Mouse (Mus musculus) limb, embryonic 14.5 days (tissue): ENCODE measurements around the gene Nup54. TPM values are rescaled to one million over a fixed set of nuclear protein-coding genes. Genes with fewer than 3 reads are reported as not detected.

ENCODE experiments used
- ATAC-seq: fragments of 200-750 bp; cut with Nextera tagmentation; 2 replicates; pipeline ENCODE4 v1.8.0; 2017; ENCODE audit warnings: low read depth, moderate number of reproducible peaks, moderate TSS enrichment; ENCODE audit not compliant: low FRiP score
- DNase-seq: peaks from one replicate; pipeline ENCODE4 v3.0.0-alpha.2; 2015; ENCODE audit warnings: low spot score
- H3K27ac ChIP-seq: fragments of 300-500 bp; sonication (generic); replicated peaks from 2 replicates; pipeline ENCODE4 v1.5.1; 2014; ENCODE audit warnings: low read depth, mild to moderate bottlenecking, low read length, moderate library complexity, mixed read lengths
- H3K27me3 ChIP-seq: fragments of 300-500 bp; sonication (generic); 2 replicates; pipeline ENCODE4 v1.6.1; 2014; ENCODE audit warnings: low read length, mixed read lengths; ENCODE audit not compliant: control insufficient read depth, insufficient read depth
- H3K36me3 ChIP-seq: fragments of 300-500 bp; sonication (generic); 2 replicates; pipeline ENCODE4 v1.6.1; 2014; ENCODE audit warnings: mild to moderate bottlenecking, low read length, moderate library complexity, mixed read lengths; ENCODE audit not compliant: control insufficient read depth, insufficient read depth
- H3K4me1 ChIP-seq: fragments of 300-500 bp; sonication (generic); 2 replicates; pipeline ENCODE4 v1.6.1; 2014; ENCODE audit warnings: antibody characterized with exemption, low read length, mixed read lengths; ENCODE audit not compliant: control insufficient read depth, insufficient read depth
- H3K4me2 ChIP-seq: fragments of 300-500 bp; sonication (generic); replicated peaks from 2 replicates; pipeline ENCODE4 v1.6.1; 2014; ENCODE audit warnings: low read depth, mild to moderate bottlenecking, low read length, moderate library complexity; ENCODE audit not compliant: severe bottlenecking
- H3K4me3 ChIP-seq: fragments of 300-500 bp; sonication (generic); replicated peaks from 2 replicates; pipeline ENCODE4 v1.5.1; 2014; ENCODE audit warnings: low read length
- H3K9ac ChIP-seq: fragments of 300-500 bp; sonication (generic); 2 replicates; pipeline ENCODE4 v1.6.1; 2014; ENCODE audit warnings: mild to moderate bottlenecking, low read depth, low read length, moderate library complexity; ENCODE audit not compliant: severe bottlenecking
- H3K9me3 ChIP-seq: fragments of 300-500 bp; sonication (generic); 2 replicates; pipeline ENCODE4 v1.6.1; 2016; ENCODE audit warnings: low read length; ENCODE audit not compliant: control insufficient read depth
- POLR2A ChIP-seq: fragments of 200-500 bp; IDR thresholded peaks from 2 replicates; pipeline ENCODE4 v1.8.0; 2012; ENCODE audit warnings: inconsistent platforms, mild to moderate bottlenecking, moderate library complexity, borderline replicate concordance; ENCODE audit not compliant: insufficient read depth, insufficient read length; ENCODE audit errors: extremely low read depth
- WGBS: fragments of 180-500 bp; shearing (Covaris S2); extraction: QIAGEN DNeasy Blood & Tissue Kit; methylation state at CpG from one replicate; pipeline ENCODE4 v1.1.7; 2014; 5-methylcytosine and 5-hydroxymethylcytosine counted together
- polyA plus RNA-seq, 2 experiments: library from polyadenylated mRNA; depleted of rRNA in 1 of 2; stranded (reverse) in 1 of 2; unstranded in 1 of 2; fragments of >200 nt; fragmentation: Nextera tagmentation in 1 of 2; extraction: Ambion mirVana in 1 of 2; gene quantifications; 2 replicates each; pipeline versions ENCODE4 v1.2.1 to v1.2.3; 2012 to 2014

Nup54 gene
- polyA plus RNA-seq, 2 experiments, result 46.6 to 48.6 TPM

DNA sequence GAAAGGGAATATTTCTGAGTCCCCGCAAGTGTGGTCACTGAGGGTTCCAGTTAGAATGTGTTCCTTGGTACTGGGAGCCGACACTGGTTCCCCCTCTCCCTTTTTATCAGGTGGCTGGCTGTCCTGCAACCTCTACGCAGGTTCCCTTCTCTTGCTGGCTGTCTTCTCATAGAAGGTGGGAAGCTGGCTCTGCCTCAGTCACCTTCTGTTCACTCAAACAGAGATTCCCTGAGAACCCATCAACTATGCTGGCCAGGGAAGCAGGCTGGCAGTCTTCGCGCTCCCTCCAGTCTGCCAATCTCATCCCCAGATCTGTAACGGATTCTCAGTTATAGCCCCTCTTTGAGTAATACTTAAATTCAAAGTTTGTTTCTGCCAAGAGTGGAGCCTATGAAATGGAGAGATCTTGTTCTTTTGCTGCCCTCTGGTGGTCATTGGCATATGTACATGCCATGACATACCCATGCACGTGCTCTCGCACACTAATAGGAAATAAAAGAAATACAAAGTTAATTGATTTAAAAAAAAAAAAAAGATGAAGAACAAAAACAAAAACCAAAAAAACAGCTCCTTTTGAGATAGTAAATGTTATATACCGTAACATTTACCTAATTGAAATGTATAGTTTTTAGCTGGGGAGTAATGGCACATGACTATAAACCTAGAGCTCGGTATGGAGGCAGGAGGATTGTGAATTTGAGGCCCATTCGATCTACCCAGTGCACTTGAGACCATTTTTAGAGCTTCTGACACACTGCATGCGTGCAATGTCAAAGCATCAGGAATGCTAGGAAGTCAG, 53.3 kb downstream of the Nup54 start:
- 38% methylated on average over 12 of the region's 12 CpGs for WGBS
- no peak overlapping the region for H3K27ac ChIP-seq
- no peaks in the 10 kb centered on the region for H3K27me3 ChIP-seq
- peak; percentile 90 for DNase-seq
- H3K4me1 ChIP-seq, result 0 out of 2 replicates have a peak, but pooled peaks cover 3% of the 10 kb centered on the region
- no peak for TF ChIP-seq POLR2A
- no peak overlapping the region for H3K4me3 ChIP-seq
- no peaks in the 10 kb centered on the region for H3K36me3 ChIP-seq
- no peak overlapping the region for H3K9ac ChIP-seq
- no peaks in the 10 kb centered on the region for H3K9me3 ChIP-seq
- ATAC-seq, result peak; percentile 81
- H3K4me2 ChIP-seq, result no peak overlapping the region

DNA sequence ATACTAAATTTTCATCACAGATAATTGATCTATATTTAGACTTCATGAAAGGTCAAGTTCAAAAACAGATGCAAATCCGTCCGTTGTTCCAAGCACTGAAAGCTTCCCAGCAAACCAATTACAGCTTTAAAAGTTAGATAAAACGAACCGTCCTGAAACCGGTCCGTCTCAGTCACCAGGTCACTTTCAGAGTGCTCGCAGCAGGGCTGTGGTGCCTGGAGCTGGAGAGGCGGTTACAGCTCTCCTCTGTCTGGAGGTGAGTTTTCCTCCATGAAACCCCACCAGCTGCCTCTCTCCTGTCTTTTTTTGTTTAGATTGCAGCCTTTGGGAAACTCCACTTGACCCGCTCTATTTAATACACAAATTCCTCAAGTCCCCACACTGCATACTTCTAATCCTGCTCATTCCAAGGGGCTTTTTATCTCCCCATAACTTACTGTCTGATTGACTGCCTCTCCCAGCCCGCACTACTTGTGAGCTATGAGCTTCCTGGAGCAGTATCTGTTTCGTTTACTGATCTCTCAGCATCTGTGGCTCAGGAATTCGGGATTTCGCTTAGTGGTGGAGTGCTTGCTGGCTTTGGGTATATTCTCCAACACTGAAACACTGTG, 58.1 kb downstream of the Nup54 start:
- no peak overlapping the region for H3K4me2 ChIP-seq
- no peaks in the 10 kb centered on the region for H3K9me3 ChIP-seq
- 28% methylated on average over 13 of the region's 13 CpGs for WGBS
- DNase-seq, result no peak
- no peak overlapping the region for H3K9ac ChIP-seq
- no peak for TF ChIP-seq POLR2A
- no peaks in the 10 kb centered on the region for H3K36me3 ChIP-seq
- H3K27me3 ChIP-seq, result no peaks in the 10 kb centered on the region
- H3K4me1 ChIP-seq, result 0 out of 2 replicates have a peak, but pooled peaks cover 3% of the 10 kb centered on the region
- ATAC-seq, result peak; percentile 42; the same call in 1 of the 2 replicates
- no peak overlapping the region for H3K4me3 ChIP-seq
- no peak overlapping the region for H3K27ac ChIP-seq

- Histone ChIP-seq H3K36me3 (no peaks in the 10 kb centered on the region), H3K9ac (no peak overlapping the region), H3K27me3 (no peaks in the 10 kb centered on the region), H3K4me2 (no peak overlapping the region), H3K9me3 (no peaks in the 10 kb centered on the region), H3K4me1 (0 out of 2 replicates have a peak, but pooled peaks cover 3% of the 10 kb centered on the region), H3K4me3 (no peak overlapping the region), H3K27ac (no peak overlapping the region)
- no peak for TF ChIP-seq POLR2A
- DNase-seq (no peak), ATAC-seq (no peak)
- WGBS, result 75% methylated on average over 17 of the region's 17 CpGs
These were observed 59.7 kb downstream of the Nup54 start for GRCm38 (mm10) chr5:92375368-92375767.

GRCm38 (mm10) chr5:92374721-92375142, 60.3 kb downstream of the Nup54 start:
- no peak overlapping the region for H3K27ac ChIP-seq
- H3K9me3 ChIP-seq, result no peaks in the 10 kb centered on the region
- no peak for TF ChIP-seq POLR2A
- ATAC-seq (no peak), DNase-seq (no peak)
- H3K27me3 ChIP-seq, result no peaks in the 10 kb centered on the region
- H3K36me3 ChIP-seq, result no peaks in the 10 kb centered on the region
- H3K4me3 ChIP-seq, result no peak overlapping the region
- 53% methylated on average over 6 of the region's 6 CpGs for WGBS
- H3K4me2 ChIP-seq, result no peak overlapping the region
- 0 out of 2 replicates have a peak, but pooled peaks cover 3% of the 10 kb centered on the region for H3K4me1 ChIP-seq
- no peak overlapping the region for H3K9ac ChIP-seq

DNA sequence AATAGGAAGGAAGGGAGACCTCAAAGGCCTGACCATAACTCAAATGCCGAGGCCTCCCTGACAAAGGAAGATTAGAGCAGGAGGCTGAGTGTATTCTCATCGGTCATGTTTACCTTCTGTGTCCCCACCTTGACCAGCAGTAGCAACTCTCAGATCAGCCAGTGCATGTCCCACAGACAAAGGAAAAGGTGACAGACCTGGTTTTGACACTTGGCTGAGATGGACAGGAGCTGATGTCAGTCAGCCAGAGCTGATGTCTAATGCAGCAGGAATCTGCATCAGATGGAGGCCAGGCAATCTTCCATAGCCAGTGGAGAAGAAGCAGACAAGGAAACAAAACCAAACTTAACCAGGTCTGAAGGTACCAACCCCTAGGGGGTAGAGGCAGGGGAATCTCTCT, 62.4 kb downstream of the Nup54 start:
- ATAC-seq (no peak), DNase-seq (no peak)
- no peak for TF ChIP-seq POLR2A
- H3K9me3 ChIP-seq, result no peaks in the 10 kb centered on the region
- H3K36me3 ChIP-seq, result no peaks in the 10 kb centered on the region
- 67% methylated on average over 2 of the region's 2 CpGs for WGBS
- no peak overlapping the region for H3K27ac ChIP-seq
- no peaks in the 10 kb centered on the region for H3K27me3 ChIP-seq
- H3K9ac ChIP-seq, result no peak overlapping the region
- no peak overlapping the region for H3K4me2 ChIP-seq
- H3K4me3 ChIP-seq, result no peak overlapping the region
- 0 out of 2 replicates have a peak, but pooled peaks cover 3% of the 10 kb centered on the region for H3K4me1 ChIP-seq
